Mouse (Mus musculus) neural tube, postnatal 0 days (tissue): ENCODE results near the gene Cypt3. TPM values are rescaled to one million over a fixed set of nuclear protein-coding genes. Genes with fewer than 3 reads are reported as not detected.

Experiments used
- polyA plus RNA-seq: library from polyadenylated mRNA; unstranded; fragments of >200 nt; fragmentation: Nextera tagmentation; extraction: Ambion mirVana; gene quantifications from 2 replicates; pipeline ENCODE4 v1.2.1, GENCODE M21; 2015

Cypt3 gene
- not detected in 2 replicates for polyA plus RNA-seq

GRCm38 (mm10) chrX:153558293-153558692 is at the start of gene Cypt3:
Cypt3 (plus strand) TSS chrX:153558593.

Other genes starting within 250 kb of the Cypt3 start
- gene Ubqln2, start 60.4 kb upstream of the Cypt3 start, polyA plus RNA-seq, result 55.0 and 55.1 TPM in 2 replicates
- gene Kctd12b, start 137.8 kb downstream of the Cypt3 start, polyA plus RNA-seq, result 3.1 TPM in 2 replicates
- gene Nbdy, start 165.0 kb downstream of the Cypt3 start, polyA plus RNA-seq, result 199 and 211 TPM in 2 replicates